Mouse (Mus musculus): ENCODE results near the gene 6030498E09Rik.

Gene 6030498E09Rik

DNA sequence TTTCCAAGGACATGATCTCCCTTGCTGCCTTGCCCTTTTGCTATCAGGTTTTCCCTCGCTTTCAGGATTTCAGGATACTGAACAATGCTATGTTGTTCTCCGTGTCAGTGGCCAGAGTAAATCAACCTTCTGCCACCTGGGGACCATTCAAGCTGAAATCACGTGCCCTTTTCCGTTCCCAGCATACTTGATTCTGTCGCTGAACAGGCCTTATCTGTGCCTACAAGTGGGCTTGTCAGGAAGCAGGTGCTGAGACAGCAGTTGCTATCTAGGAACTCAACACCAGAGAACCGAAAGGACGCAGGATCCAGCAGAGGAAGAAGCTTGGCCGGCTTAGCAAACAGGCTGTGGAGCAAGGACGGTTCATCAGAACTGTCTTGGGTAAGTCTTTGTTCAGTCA lies at the start of gene 6030498E09Rik:
6030498E09Rik (plus strand) TSS at position 194 of the 400 bp plus-strand sequence.
- no peak for ATAC-seq (ENCODE audit: low TSS enrichment)

GRCm38 (mm10) chrX:38730081-38730480 lies 42.4 kb upstream of the 6030498E09Rik start:
- ATAC-seq (ENCODE audit: low TSS enrichment) = no peak

- ATAC-seq (ENCODE audit: low TSS enrichment) = no peak
Observed at GRCm38 (mm10) chrX:38730639-38731038, 41.8 kb upstream of the 6030498E09Rik start.

GRCm38 (mm10) chrX:38733683-38734082 lies 38.8 kb upstream of the 6030498E09Rik start:
- ATAC-seq (ENCODE audit: low TSS enrichment) = no peak

DNA sequence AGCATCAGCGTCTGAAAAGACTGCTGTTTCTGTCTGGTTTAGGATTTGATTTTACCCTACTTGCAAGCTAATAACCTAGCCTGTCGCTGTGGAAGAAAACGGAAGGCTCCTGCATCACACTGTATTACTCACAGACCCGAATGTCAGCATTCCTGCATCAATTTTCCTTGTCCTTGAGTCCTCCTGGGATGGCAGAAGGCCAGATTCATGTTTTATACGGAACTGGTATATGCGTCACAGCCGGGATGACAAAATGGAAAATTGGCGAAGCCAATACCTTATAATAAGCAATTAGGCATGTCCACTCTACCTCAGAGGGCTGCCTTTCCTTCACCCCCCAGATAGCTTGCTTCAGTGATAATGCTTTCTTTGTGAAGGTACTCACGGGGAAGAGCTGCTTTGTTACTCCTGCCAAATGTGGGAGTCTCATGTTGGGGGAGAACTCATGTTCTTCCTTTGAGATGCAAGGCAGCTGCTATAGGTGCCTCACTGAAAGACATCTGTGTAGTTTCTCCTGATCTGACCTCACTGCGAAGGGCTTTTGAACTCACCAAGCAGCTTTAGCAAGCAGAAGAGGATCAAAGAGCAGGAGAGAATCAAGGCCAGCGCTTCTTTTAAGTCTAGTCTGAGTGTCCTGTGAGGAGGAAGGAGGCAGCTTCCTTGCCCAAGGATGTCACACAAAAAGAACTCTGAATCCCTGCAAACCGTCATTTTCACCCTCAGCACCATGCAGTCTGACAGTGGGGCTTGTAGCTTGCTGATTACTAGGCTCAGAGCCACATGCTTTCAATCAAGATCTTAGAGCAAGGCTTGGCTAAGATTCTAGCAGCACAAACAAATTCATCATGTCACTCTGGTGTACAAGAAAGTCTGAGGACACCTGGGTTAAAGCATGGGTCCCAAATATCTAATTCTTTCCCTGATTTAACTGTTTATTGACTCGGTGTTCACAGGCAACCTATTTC lies 37.3 kb upstream of the 6030498E09Rik start:
- peak; percentile 65 for ATAC-seq (ENCODE audit: low TSS enrichment)

DNA sequence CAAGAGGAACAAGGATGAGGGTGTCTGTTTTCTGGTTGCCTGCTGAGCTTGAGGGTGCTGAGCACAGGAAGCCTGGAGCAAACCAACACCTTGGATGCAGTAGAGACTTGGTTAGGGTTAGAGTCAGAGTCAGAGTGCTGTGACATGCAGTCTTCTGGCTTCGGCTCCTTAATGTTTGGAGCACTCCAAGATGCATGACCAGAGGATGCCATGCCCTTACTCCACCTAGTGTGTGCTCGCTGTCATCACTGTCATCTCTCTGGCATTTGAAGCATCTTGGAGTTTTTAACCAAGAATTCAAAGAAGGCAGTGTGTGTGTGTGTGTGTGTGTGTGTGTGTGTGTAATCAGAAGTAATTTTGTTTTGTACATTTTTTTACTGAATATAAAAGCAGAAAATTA lies 1.0 kb upstream of the 6030498E09Rik start:
- no peak for ATAC-seq (ENCODE audit: low TSS enrichment)

GRCm38 (mm10) chrX:38771886-38772285 lies 585 bp upstream of the 6030498E09Rik start:
- ATAC-seq (ENCODE audit: low TSS enrichment) = peak; percentile 79

DNA sequence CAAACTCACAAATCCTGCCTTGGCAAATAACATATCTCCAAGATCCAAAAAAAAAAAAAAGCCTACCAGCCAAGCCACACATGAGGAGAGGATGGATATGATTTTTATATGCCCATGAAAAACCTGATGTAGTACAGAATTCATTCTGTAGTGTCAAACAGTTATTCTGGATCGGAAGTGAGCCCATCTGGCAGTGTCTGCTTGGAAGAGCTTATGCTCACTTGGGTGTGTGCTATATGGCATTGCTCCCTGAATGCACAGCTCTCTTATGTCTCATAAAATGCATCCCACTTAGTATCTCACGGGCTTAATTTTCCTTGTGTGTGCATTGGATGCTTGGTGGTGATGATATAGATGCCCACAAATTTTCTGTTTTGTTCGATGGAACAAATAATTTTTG lies 21.9 kb downstream of the 6030498E09Rik start:
- ATAC-seq (ENCODE audit: low TSS enrichment) = peak; percentile 74

DNA sequence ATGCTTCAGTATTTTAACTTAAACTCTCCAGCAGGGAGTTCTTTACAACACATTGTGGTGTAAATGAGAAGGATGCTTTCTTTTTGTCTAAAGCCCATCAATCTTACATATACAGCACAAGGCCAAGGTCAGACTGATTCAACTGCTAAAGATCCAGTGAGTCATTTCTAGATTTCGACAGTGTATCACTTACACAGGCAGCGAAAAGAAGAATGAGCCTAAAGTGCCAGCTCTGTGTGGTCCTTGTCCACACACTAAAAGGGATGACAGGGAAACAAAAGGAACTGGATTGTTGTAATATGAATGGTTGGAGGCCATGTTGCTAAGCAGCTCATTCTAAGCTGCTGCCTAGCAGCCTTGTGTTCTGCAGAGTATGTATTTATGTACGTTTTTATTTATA lies 41.5 kb downstream of the 6030498E09Rik start:
- no peak for ATAC-seq (ENCODE audit: low TSS enrichment)

GRCm38 (mm10) chrX:38816841-38817240 lies 44.4 kb downstream of the 6030498E09Rik start:
- no peak; the same call in 1 of the 2 replicates for ATAC-seq (ENCODE audit: low TSS enrichment)

DNA sequence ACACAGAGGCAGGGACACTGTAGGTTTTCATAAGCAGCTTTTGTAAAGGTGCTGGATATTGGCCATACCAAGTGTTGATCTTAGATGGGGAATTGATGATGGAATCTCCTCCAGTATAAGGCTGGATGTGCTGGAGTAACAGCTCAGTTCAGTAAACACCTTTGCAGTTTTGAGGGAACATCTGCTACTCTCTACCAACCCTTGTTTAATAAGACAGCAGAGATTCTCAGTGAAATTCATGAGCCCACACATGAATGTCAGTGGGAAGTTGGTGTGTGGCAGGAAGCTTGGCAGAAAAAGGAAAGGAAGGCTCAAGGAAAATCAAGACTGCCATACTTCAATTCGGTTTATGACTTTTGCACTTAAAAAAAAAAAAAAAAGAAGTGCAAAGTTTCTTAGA lies 186.1 kb downstream of the 6030498E09Rik start:
- peak; percentile 76 for ATAC-seq (ENCODE audit: low TSS enrichment)

DNA sequence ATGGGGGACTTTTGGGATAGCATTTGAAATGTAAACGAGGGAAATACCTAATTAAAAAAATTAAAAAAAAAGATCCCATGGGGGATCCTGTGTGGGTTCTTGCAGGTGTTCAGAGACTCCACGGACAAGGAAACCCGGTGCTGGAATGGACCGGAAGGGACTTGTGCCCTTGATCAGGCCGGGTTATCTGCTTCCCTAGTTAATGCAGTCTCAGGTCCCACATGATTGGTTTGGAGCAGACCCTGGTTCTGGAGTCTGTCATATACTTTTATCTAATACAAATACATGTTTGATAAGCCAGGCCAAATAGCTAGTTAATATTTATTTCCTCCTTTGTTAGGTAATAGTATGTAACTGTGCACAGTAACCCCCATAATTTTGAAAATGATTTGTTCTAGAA lies 223.8 kb downstream of the 6030498E09Rik start:
- ATAC-seq (ENCODE audit: low TSS enrichment) = no peak
